Mouse (Mus musculus): ENCODE measurements around the gene Prl3d1. TPM values are rescaled to one million over a fixed set of nuclear protein-coding genes. Genes with fewer than 3 reads are reported as not detected.
"Not testable (repeated sequence)": the region's sequence is repeated elsewhere in the genome, so short reads cannot be mapped to it uniquely, and the experiment has no call there.

The Prl3d1 gene
- polyA plus RNA-seq (2015; fragmentation: Nextera tagmentation; extraction: Ambion mirVana) = not detected in 2 replicates

GRCm38 (mm10) chr13:27093890-27094289 is at the start of gene Prl3d1:
Gene Prl3d1 (plus strand): TSS chr13:27094190.
- WGBS = 95% methylated on average over 5 of the region's 5 CpGs
- not testable (repeated sequence) for H3K4me2 ChIP-seq; H3K27me3 ChIP-seq (replicated peaks); H3K9ac ChIP-seq; H3K27ac ChIP-seq; H3K4me1 ChIP-seq; H3K4me3 ChIP-seq; H3K9me3 ChIP-seq; H3K36me3 ChIP-seq (replicated peaks); ATAC-seq (replicated peaks)

GRCm38 (mm10) chr13:27057270-27057669 is 36.7 kb upstream of the Prl3d1 start, which contains the start of gene Prl:
Gene Prl (plus strand): TSS chr13:27057570.
- Histone ChIP-seq H3K4me2 (no peak within 1 kb of the TSS), H3K27me3 (replicated peaks) (no peaks in the 10 kb centered on the region), H3K9ac (no peak within 1 kb of the TSS), H3K4me1 (no peaks in the 10 kb centered on the region), H3K36me3 (replicated peaks) (no peaks in the 10 kb centered on the region), H3K9me3 (no peaks in the 10 kb centered on the region), H3K4me3 (no peak within 1 kb of the TSS), H3K27ac (no peak within 1 kb of the TSS)
- ATAC-seq (replicated peaks) = no peak
- WGBS = 96% methylated on average over 1 of the region's 1 CpGs

DNA sequence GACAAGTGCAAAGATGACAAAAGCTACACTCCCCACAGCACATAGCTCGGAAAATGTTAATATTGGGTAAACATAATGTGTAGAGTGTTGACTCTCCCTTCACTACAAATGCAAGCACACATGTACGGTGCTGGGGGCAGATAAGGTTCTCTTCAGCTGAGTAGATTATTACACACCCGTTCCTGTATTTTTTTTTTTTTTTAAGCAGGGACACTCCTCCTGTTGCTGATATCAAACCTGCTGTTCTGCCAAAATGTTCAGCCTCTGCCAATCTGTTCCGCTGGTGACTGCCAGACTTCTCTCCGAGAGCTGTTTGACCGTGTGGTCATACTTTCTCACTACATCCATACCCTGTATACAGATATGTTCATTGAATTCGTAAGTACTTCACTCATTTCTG is 34.8 kb upstream of the Prl3d1 start:
- Histone ChIP-seq H3K36me3 (replicated peaks) (no peaks in the 10 kb centered on the region), H3K9me3 (no peaks in the 10 kb centered on the region), H3K27ac (no peak overlapping the region), H3K27me3 (replicated peaks) (no peaks in the 10 kb centered on the region), H3K4me2 (no peak overlapping the region), H3K4me3 (no peak overlapping the region), H3K4me1 (no peaks in the 10 kb centered on the region), H3K9ac (no peak overlapping the region)
- ATAC-seq (replicated peaks) = no peak
- WGBS = 90% methylated on average over 7 of the region's 7 CpGs

- H3K9ac ChIP-seq; H3K27me3 ChIP-seq (replicated peaks); H3K4me2 ChIP-seq; ATAC-seq (replicated peaks); H3K4me3 ChIP-seq; H3K36me3 ChIP-seq (replicated peaks); H3K4me1 ChIP-seq; H3K27ac ChIP-seq; H3K9me3 ChIP-seq: not testable (repeated sequence)
- WGBS = 92% methylated on average over 4 of the region's 4 CpGs
Observed at GRCm38 (mm10) chr13:27121398-27121797, 27.4 kb downstream of the Prl3d1 start, which contains the start of gene Prl3d2. Gene Prl3d2 (plus strand): TSS chr13:27121698.

- Histone ChIP-seq H3K4me2 (no peak overlapping the region), H3K4me1 (no peaks in the 10 kb centered on the region), H3K4me3 (no peak overlapping the region), H3K36me3 (replicated peaks) (no peaks in the 10 kb centered on the region), H3K27me3 (replicated peaks) (no peaks in the 10 kb centered on the region), H3K9ac (no peak overlapping the region), H3K27ac (no peak overlapping the region), H3K9me3 (no peaks in the 10 kb centered on the region)
- 76% methylated on average over 1 of the region's 1 CpGs for WGBS
- no peak for ATAC-seq (replicated peaks)
Observed at GRCm38 (mm10) chr13:27148264-27148663, 54.3 kb downstream of the Prl3d1 start.

Other genes starting within 250 kb of the Prl3d1 start
- not detected in 2 replicates for gene Prl, start 36.6 kb upstream of the Prl3d1 start, polyA plus RNA-seq (2015; fragmentation: Nextera tagmentation; extraction: Ambion mirVana)
- not detected in 2 replicates for gene Prl3d2, start 27.5 kb downstream of the Prl3d1 start, polyA plus RNA-seq (2015; fragmentation: Nextera tagmentation; extraction: Ambion mirVana)
- not detected in 2 replicates for gene Prl3d3, start 62.6 kb downstream of the Prl3d1 start, polyA plus RNA-seq (2015; fragmentation: Nextera tagmentation; extraction: Ambion mirVana)
- not detected in 2 replicates for gene Prl3c1, start 102.5 kb downstream of the Prl3d1 start, polyA plus RNA-seq (2015; fragmentation: Nextera tagmentation; extraction: Ambion mirVana)
- gene Prl3b1, start 147.7 kb downstream of the Prl3d1 start, polyA plus RNA-seq (2015; fragmentation: Nextera tagmentation; extraction: Ambion mirVana) = not detected in 2 replicates
- gene Prl3a1, start 165.2 kb downstream of the Prl3d1 start, polyA plus RNA-seq (2015; fragmentation: Nextera tagmentation; extraction: Ambion mirVana) = not detected in 2 replicates
- not detected in 2 replicates for gene Prl6a1, start 218.4 kb downstream of the Prl3d1 start, polyA plus RNA-seq (2015; fragmentation: Nextera tagmentation; extraction: Ambion mirVana)

All from midbrain, embryonic 15.5 days (tissue).